Mouse (Mus musculus): ENCODE measurements at regions not wholly inside any gene's neighbourhood (a gene's known extent, or its start where the extent isn't known, plus 50 kb on each side); places are given as distances from the start of the nearest gene placed in this dataset.
"Not testable (repeated sequence)": the region's sequence is repeated elsewhere in the genome, so short reads cannot be mapped to it uniquely, and the experiment has no call there.

DNA sequence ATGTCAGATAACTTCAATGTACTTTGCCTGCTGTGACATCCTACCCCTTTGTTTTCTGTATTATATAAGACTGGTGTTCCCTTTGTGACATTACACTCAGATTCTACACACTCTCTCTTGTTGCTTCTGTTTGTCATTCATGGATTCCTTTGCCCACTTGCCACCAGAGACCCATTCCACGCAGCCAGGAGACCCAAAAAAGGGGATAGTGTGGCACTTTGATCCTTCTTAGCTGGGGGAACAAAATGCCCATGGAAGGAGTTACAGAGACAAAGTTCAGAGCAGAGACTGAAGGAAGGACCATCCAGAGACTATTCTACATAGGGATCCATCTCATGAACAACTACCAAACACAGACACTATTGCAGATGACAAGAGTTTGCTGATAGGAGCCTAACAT, 59.1 kb upstream of the Zfp709 start:
- not testable (repeated sequence) for TF ChIP-seq EP300, CTCF (IDR thresholded peaks at IDR 0.05)
